Mouse (Mus musculus): ENCODE measurements at regions not wholly inside any gene's neighbourhood (a gene's known extent, or its start where the extent isn't known, plus 50 kb on each side); places are given as distances from the start of the nearest gene placed in this dataset.

DNA sequence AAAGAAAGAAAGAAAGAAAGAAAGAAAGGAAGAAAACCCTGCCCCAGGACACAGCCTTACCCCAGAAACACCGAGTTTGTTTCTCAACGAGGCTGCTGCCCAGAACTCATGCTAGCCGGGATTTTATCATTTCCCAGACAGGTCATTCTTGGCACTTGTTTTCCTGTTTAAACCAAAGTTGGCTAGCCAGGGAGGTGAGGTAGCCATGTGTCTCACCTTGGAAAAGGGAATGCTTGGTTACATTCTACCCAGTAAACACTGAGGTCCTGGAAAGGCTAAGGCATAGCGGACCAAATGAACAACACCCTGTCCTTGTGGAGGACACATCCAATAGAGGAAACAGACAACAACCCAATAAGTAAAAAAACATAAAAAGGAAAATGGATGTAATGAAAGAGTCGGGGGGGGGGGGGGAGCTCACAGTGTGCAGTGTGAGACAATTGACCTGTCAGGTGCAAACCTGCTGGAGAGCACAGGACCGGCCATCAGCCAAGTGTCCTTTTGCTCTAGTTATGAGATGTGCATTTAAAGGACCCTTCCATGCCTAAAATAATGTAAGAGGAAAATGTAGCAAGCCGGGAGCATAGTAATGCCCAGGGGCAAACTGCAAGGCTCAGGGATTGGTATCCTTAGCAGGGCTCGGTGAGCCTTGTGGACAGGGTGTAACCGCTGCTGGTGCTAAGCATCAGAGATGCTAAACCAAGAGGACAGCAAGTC lies 78.2 kb upstream of the Fzd7 start:
- Histone ChIP-seq H3K4me3 (replicated peaks) (no peak overlapping the region), H3K27me3 (replicated peaks) (peaks cover 4% of the 10 kb centered on the region), H3K9me3 (no peaks in the 10 kb centered on the region), H3K36me3 (replicated peaks; ENCODE audit: low read length) (no peaks in the 10 kb centered on the region), H3K4me1 (no peaks in the 10 kb centered on the region)
- TF ChIP-seq FLI1 (IDR thresholded peaks at IDR 0.05; ENCODE audit: low read length): no peak
- no peak for TF ChIP-seq GATA1 (IDR thresholded peaks at IDR 0.05; ENCODE audit: borderline replicate concordance, low read length)

DNA sequence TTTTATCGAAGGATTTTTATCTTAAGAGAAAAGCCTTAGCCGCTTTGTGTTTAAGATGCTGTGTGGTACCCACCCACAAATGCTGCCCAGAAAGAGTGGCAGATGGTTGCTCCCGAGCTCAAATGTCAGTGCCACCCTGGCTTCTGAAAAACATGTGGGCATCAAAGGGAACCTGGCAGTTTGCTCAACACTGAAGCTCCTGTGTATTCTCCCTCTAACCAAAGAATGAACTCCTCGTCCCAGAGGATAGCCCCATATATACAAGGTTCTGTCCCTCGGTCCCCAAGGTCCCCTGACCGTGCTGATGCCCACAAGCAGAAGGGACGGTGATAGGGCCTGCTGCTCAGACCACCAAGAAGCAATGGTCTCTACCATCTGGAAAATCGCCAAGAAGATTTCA lies 76.9 kb upstream of the Fzd7 start:
- no peak for TF ChIP-seq GATA1 (IDR thresholded peaks at IDR 0.05; ENCODE audit: borderline replicate concordance, low read length)
- TF ChIP-seq FLI1 (IDR thresholded peaks at IDR 0.05; ENCODE audit: low read length): no peak
- no peak overlapping the region for H3K4me3 ChIP-seq (replicated peaks)
- peaks cover 5% of the 10 kb centered on the region for H3K27me3 ChIP-seq (replicated peaks)
- H3K36me3 ChIP-seq (replicated peaks; ENCODE audit: low read length): no peaks in the 10 kb centered on the region
- no peaks in the 10 kb centered on the region for H3K9me3 ChIP-seq
- no peaks in the 10 kb centered on the region for H3K4me1 ChIP-seq

DNA sequence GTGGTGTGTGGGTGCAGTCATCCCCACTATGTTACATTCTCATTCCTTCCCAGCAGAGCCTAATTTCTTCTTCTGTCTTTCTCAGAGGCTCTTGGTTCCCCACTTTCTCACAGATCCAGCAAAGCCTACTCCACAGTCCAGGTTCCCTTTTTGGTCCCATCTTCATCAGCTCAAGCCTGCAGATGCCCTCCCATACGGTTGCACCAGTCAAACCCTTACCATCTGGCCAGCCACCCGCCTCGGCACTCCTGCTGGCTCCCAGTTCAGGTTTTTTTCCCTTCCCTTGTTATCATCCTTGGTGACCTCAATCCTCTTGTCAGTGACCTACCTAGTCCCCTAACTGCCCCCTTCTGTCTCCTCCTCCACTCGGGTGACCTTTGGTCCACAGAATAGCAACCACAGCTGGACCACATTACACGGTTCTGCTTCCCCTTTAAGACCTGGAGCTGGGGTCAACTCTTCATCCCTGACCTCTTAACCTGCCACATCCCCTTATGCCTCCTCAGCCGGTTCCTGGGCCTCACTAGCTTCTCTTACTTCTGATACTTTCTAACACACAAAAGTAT lies 75.4 kb upstream of the Fzd7 start:
- Histone ChIP-seq H3K27me3 (replicated peaks) (peaks cover 6% of the 10 kb centered on the region), H3K9me3 (no peaks in the 10 kb centered on the region), H3K4me3 (replicated peaks) (no peak overlapping the region), H3K4me1 (no peaks in the 10 kb centered on the region), H3K36me3 (replicated peaks; ENCODE audit: low read length) (no peaks in the 10 kb centered on the region)
- no peak for TF ChIP-seq FLI1 (IDR thresholded peaks at IDR 0.05; ENCODE audit: low read length)

DNA sequence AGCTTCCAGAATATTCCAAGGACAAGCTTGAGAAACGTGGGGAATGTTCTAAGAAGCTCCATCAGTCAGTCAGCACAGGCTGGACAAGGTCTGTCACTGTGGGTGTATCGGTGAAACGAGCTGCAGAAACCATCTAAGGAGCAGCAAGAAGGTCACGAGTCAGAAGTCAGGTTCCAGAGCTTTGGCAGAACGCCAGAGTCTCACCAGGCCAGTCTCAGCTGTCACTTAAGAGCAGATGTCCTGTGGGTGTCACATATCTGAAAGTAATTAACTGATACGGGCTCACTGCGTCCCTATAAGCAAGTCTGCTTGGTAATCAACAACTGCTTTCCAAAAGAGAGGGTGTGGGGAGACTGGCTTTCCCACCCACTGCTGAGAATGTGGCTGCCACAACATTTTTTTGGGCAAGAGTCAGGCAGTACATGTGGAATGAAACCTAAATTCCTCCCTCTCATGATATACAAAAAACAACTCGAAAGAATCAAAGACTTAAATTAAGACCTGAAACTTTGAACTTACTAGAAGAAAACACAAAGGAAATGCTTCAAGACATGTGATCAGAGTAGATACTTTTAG lies 72.6 kb upstream of the Fzd7 start:
- Histone ChIP-seq H3K9me3 (no peaks in the 10 kb centered on the region), H3K4me1 (no peaks in the 10 kb centered on the region), H3K36me3 (replicated peaks; ENCODE audit: low read length) (no peaks in the 10 kb centered on the region), H3K27me3 (replicated peaks) (peaks cover 23% of the 10 kb centered on the region), H3K4me3 (replicated peaks) (no peak overlapping the region)
- TF ChIP-seq FLI1 (IDR thresholded peaks at IDR 0.05; ENCODE audit: low read length) (no peak), GATA1 (IDR thresholded peaks at IDR 0.05; ENCODE audit: borderline replicate concordance, low read length) (no peak)

DNA sequence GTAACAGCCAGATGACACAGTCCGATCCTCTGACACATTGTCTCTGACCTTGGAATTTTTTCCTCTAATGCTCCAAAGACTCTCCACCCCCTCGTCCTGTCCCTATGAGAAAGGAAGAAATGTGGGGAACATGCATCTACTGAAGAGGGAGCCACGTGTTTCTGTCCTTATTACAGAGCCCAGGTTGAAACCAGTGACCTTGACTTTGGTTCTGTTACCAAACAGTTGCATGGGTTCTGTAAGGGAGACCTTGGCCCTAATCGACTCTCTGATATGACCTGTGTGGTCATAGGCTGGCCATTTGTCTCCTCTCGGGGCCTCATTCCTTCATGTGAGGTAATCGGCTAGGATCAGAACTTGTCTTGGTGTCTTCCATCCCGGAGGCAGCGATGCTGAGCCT lies 69.0 kb upstream of the Fzd7 start:
- Histone ChIP-seq H3K27me3 (replicated peaks) (peaks cover 34% of the 10 kb centered on the region), H3K4me3 (replicated peaks) (no peak overlapping the region), H3K4me1 (no peaks in the 10 kb centered on the region), H3K36me3 (replicated peaks; ENCODE audit: low read length) (no peaks in the 10 kb centered on the region), H3K9me3 (no peaks in the 10 kb centered on the region)
- TF ChIP-seq FLI1 (IDR thresholded peaks at IDR 0.05; ENCODE audit: low read length) (no peak), GATA1 (IDR thresholded peaks at IDR 0.05; ENCODE audit: borderline replicate concordance, low read length) (no peak)

DNA sequence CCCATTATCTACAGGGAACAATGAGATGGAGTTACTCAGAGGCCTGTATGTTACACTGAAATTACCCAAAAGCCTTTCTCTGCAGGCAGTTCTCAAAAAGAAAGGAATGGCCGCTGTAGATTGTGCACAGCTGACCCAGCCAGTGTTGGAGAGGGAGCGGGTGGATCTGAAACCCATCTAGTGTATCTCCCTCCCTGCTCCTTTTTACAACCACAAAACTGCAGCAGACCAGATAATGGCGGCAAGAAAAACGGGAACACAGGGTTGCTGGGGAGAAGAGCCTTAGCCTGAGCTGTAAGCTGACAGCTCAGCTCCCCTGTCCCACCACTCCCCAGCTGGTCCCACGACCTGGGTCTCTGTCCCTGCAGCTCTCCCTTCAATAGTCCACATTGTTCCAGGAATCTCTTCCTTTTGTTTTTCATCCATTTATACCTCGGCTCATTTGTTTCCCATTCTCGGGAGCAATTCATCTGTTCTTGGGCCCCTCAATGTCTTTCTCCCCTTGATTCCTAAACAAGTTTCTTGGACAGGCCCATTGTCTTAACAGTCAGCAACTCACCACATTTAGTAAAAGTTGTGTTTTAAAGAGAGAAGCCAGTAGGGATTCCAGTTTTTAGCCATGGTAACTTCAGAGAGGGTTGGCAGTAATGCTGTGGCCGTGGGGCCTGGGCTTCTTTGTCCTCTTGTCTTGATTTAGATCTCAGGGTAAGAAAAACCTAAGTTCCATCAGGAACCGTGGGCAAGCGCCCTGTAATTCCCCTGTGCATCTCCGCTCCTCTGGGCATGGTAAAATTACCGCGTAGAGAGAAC lies 67.6 kb upstream of the Fzd7 start:
- H3K4me3 ChIP-seq (replicated peaks): no peak overlapping the region
- H3K36me3 ChIP-seq (replicated peaks; ENCODE audit: low read length): no peaks in the 10 kb centered on the region
- TF ChIP-seq GATA1 (IDR thresholded peaks at IDR 0.05; ENCODE audit: borderline replicate concordance, low read length) (no peak), FLI1 (IDR thresholded peaks at IDR 0.05; ENCODE audit: low read length) (no peak)
- H3K27me3 ChIP-seq (replicated peaks): peaks cover 42% of the 10 kb centered on the region
- H3K9me3 ChIP-seq: no peaks in the 10 kb centered on the region
- H3K4me1 ChIP-seq: no peaks in the 10 kb centered on the region

DNA sequence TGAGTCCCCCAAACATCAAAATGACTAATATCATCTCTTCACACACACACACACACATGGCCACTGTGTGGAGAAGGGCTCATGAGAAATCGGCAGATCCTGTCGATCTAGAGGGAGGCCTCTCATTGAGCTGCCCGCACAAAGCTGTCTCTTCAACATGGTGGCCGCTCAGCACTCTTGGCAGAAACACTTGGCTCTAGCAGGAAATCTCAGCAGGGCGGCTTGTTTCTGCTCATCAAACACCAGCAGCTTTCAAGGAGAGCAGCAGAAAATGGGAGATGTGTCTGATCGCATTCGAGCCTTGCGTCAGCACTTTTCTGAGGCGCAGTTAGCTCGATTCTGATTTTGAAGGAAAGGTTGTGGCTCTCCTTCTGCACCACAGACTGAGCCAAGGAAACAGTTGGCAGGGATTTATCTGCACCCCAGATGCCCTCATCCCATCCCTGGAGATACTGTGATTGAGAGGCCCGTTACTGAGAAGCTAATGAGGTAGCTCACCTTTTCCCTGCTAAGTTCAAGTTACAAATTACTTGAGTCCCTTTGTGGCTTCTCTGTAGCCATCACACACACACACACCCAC lies 66.4 kb upstream of the Fzd7 start:
- Histone ChIP-seq H3K4me3 (replicated peaks) (no peak overlapping the region), H3K4me1 (no peaks in the 10 kb centered on the region), H3K9me3 (no peaks in the 10 kb centered on the region), H3K27me3 (replicated peaks) (peaks cover 47% of the 10 kb centered on the region), H3K36me3 (replicated peaks; ENCODE audit: low read length) (no peaks in the 10 kb centered on the region)
- no peak for TF ChIP-seq GATA1 (IDR thresholded peaks at IDR 0.05; ENCODE audit: borderline replicate concordance, low read length)
- no peak for TF ChIP-seq FLI1 (IDR thresholded peaks at IDR 0.05; ENCODE audit: low read length)

DNA sequence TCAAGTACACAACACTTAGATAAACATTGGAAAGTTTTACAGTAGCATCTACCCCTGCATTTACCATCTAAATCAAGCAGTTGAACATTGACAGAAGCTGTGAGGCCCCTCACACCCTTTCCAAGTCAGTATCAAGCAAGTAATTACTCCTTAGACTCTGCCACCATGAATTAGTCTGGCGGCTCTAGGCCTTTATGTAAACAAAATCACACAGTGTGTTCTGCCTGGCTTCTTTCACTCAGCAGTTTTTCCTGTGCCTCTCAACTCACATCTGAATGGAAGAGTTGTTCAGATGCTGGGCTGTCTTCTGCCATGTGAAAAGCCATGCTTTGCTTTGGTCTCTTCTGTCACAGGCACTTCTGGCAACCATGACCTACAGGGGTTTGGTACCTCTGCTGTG lies 64.9 kb upstream of the Fzd7 start:
- Histone ChIP-seq H3K27me3 (replicated peaks) (peaks cover 54% of the 10 kb centered on the region), H3K4me1 (no peaks in the 10 kb centered on the region), H3K36me3 (replicated peaks; ENCODE audit: low read length) (no peaks in the 10 kb centered on the region), H3K4me3 (replicated peaks) (no peak overlapping the region), H3K9me3 (no peaks in the 10 kb centered on the region)
- TF ChIP-seq GATA1 (IDR thresholded peaks at IDR 0.05; ENCODE audit: borderline replicate concordance, low read length): no peak
- no peak for TF ChIP-seq FLI1 (IDR thresholded peaks at IDR 0.05; ENCODE audit: low read length)

DNA sequence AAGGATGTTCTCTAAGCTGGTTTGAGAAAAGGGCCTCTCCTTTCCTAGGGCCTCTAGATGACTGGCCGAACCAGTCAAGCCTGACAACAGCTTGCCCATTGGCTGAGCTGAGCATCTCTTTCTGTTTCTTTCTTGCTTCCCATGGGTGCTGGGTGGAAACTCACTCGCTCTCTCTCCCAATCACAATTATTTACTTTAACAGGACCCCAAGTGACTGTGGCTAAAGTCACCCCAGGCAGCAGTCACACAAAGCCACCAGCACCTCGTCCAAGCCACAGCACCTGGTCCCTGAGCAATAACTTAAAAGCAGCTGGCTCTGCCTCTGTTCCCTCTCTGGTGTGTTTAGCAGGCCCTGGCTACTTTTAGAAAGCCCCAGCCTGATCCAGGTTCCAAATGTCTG lies 64.3 kb upstream of the Fzd7 start:
- H3K4me3 ChIP-seq (replicated peaks): no peak overlapping the region
- no peaks in the 10 kb centered on the region for H3K9me3 ChIP-seq
- H3K36me3 ChIP-seq (replicated peaks; ENCODE audit: low read length): no peaks in the 10 kb centered on the region
- no peak for TF ChIP-seq GATA1 (IDR thresholded peaks at IDR 0.05; ENCODE audit: borderline replicate concordance, low read length)
- H3K4me1 ChIP-seq: no peaks in the 10 kb centered on the region
- peaks cover 56% of the 10 kb centered on the region for H3K27me3 ChIP-seq (replicated peaks)

Measured in megakaryocyte, embryonic 14.5 days (primary cell).